Mouse (Mus musculus) CH12.LX (cell line): ENCODE data around the gene Rtbdn.

ENCODE experiments used
- CTCF ChIP-seq, 2 experiments: IDR thresholded peaks in 1 of 2; conservative IDR thresholded peaks in 1 of 2; 2 replicates each; pipeline ENCODE4 v1.5.1; 2011 to 2012; ENCODE audit warnings: low read depth in 2 of 2, low read length in 2 of 2, improper control_type of control experiment in 1 of 2, inconsistent platforms in 1 of 2, mild to moderate bottlenecking in 1 of 2, moderate library complexity in 1 of 2
- HCFC1 ChIP-seq: IDR thresholded peaks from 2 replicates; pipeline ENCODE4 v1.6.1; 2012; ENCODE audit warnings: low read depth, mild to moderate bottlenecking, inconsistent platforms, low read length, improper control_type of control experiment

DNA sequence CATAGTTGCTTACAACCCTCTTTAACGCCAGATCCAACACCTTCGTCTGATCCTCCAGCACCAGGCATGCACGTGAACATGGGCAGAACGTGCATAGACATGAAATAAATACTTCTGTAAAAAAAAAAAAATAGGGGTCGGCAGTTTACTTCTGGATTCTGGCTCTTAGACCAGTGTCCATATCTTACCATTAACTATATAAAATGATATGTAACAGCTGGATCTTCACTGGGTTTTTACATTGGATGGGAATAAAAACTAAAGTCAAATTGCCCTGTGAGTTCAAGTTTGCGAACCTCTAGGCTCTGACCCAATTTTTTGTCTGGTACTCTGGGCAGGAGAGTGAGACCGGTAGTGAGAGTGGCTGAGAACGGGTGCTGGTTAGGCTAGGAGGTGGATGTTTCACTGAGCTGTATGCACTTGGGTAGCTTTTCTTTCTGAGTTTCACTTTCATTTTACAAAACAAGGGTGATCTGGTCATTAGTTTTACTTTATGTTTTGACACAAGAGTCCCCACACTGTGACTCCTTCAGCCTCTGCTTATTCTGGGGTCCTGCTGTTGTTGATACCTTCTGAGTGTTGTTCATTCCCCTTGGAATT is 27.9 kb downstream of the Rtbdn start:
- TF ChIP-seq CTCF (conservative IDR thresholded peaks at IDR 0.05 in 1 of 2, IDR thresholded peaks at IDR 0.05 in 1 of 2; ENCODE audit: low read depth in 2 of 2, low read length in 2 of 2) (no peak), HCFC1 (peak; percentile 51)
